Mouse (Mus musculus) midbrain, embryonic 15.5 days (tissue): ENCODE measurements at regions not wholly inside any gene's neighbourhood (a gene's known extent, or its start where the extent isn't known, plus 50 kb on each side); places are given as distances from the start of the nearest gene placed in this dataset.

Source experiments
- ATAC-seq: fragments of 200-750 bp; cut with Nextera tagmentation; replicated peaks from 2 replicates; pipeline ENCODE4 v1.8.0; 2017; ENCODE audit warnings: moderate TSS enrichment
- H3K27ac ChIP-seq: fragments of 300-500 bp; sonication (generic); 2 replicates; pipeline ENCODE4 v1.5.1; 2015; ENCODE audit warnings: mild to moderate bottlenecking, inconsistent platforms
- H3K27me3 ChIP-seq: fragments of 300-500 bp; sonication (generic); replicated peaks from 2 replicates; pipeline ENCODE4 v1.6.1; 2015; ENCODE audit warnings: inconsistent platforms
- H3K36me3 ChIP-seq: fragments of 300-500 bp; sonication (generic); replicated peaks from 2 replicates; pipeline ENCODE4 v1.6.1; 2015; ENCODE audit warnings: inconsistent platforms
- H3K4me1 ChIP-seq: fragments of 300-500 bp; sonication (generic); 2 replicates; pipeline ENCODE4 v1.6.1; 2015; ENCODE audit warnings: inconsistent platforms
- H3K4me2 ChIP-seq: fragments of 300-500 bp; sonication (generic); 2 replicates; pipeline ENCODE4 v1.6.1; 2015; ENCODE audit warnings: inconsistent platforms, mild to moderate bottlenecking, moderate library complexity
- H3K4me3 ChIP-seq: fragments of 300-500 bp; sonication (generic); 2 replicates; pipeline ENCODE4 v1.5.1; 2015; ENCODE audit warnings: mild to moderate bottlenecking, inconsistent platforms
- H3K9ac ChIP-seq: fragments of 300-500 bp; sonication (generic); 2 replicates; pipeline ENCODE4 v1.6.1; 2015; ENCODE audit warnings: mild to moderate bottlenecking, inconsistent platforms
- H3K9me3 ChIP-seq: fragments of 300-500 bp; sonication (generic); 2 replicates; pipeline ENCODE4 v1.6.1; 2016; ENCODE audit warnings: inconsistent platforms
- WGBS: fragments of 180-500 bp; shearing (Covaris S2); methylation state at CpG from one replicate; pipeline ENCODE4 v1.1.7; 2015; ENCODE audit warnings: mixed read lengths; 5-methylcytosine and 5-hydroxymethylcytosine counted together

DNA sequence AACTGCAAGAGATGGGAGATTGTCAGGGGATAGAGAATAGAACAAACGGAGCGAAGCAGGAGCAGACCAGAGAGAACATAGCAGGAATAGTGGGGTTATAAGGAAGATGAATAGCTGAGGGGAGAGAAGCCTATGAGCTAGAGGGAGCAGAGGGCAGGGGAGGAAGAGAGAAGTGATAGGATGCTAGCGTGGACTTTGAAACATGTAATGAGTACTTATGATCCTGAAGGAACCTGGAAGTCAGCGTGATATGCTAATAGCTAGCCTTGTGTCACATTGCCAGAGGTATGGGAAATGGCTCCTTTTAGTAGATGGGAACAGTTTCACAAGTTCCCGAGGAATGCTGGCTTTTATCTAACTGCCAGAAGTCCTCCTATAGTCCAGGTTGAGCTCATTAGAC, 51.8 kb downstream of the Calml3 start:
- H3K36me3 ChIP-seq = no peaks in the 10 kb centered on the region
- H3K27me3 ChIP-seq = no peaks in the 10 kb centered on the region
- no peak overlapping the region for H3K4me2 ChIP-seq
- ATAC-seq = no peak
- no peak overlapping the region for H3K27ac ChIP-seq
- H3K4me1 ChIP-seq = no peaks in the 10 kb centered on the region
- no peak overlapping the region for H3K9ac ChIP-seq
- H3K9me3 ChIP-seq = no peaks in the 10 kb centered on the region
- no peak overlapping the region for H3K4me3 ChIP-seq
- 88% methylated on average over 5 of the region's 5 CpGs for WGBS

DNA sequence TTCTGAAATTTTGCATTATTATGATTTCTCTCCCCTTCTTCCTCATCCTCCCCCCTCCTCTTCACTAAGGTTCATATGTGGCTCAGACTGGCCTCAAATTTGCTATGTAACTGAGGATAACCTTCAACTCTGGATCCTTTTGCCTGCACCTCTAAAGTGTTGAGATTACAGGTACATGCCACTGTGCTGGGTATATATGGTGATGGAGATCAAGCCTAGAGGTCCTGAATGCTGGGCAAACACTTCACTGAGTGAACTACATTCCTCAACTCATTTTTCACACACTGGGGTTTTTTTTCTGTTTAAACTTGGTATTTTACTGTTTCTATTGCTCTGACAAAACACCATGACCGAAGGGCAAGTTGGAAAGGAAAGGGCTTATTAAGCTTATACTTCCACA, 52.9 kb downstream of the Calml3 start:
- 0 out of 2 replicates have a peak, but pooled peaks cover 6% of the 10 kb centered on the region for H3K4me1 ChIP-seq
- H3K27ac ChIP-seq = no peak overlapping the region
- ATAC-seq = no peak
- H3K36me3 ChIP-seq = no peaks in the 10 kb centered on the region
- H3K4me2 ChIP-seq = no peak overlapping the region
- H3K4me3 ChIP-seq = no peak overlapping the region
- no peak overlapping the region for H3K9ac ChIP-seq
- WGBS = 79% methylated on average over 1 of the region's 1 CpGs
- H3K27me3 ChIP-seq = no peaks in the 10 kb centered on the region
- no peaks in the 10 kb centered on the region for H3K9me3 ChIP-seq

DNA sequence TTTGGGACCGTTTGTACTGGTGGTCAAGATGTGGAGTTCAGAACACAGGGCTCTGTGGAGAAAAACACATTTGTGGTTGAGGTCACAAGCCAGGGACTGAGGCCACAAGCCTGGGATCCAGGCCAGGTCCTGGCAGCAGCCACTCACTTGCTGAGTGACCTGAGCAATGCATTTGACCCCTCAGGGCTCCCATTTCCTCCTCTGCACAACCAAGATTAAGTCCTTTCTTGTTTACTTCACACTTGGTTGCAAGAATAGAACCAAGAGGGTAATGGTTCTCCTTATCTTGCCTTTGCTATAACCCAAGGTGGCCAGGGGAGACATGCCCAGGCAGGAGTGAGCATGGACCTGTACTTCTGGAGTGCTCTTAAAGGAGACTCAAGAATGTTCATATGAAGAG, 53.4 kb downstream of the Calml3 start:
- 81% methylated on average over 1 of the region's 1 CpGs for WGBS
- no peak overlapping the region for H3K27ac ChIP-seq
- no peak overlapping the region for H3K4me3 ChIP-seq
- H3K4me2 ChIP-seq = no peak overlapping the region
- 0 out of 2 replicates have a peak, but pooled peaks cover 6% of the 10 kb centered on the region for H3K4me1 ChIP-seq
- H3K36me3 ChIP-seq = no peaks in the 10 kb centered on the region
- H3K9ac ChIP-seq = no peak overlapping the region
- no peaks in the 10 kb centered on the region for H3K9me3 ChIP-seq
- H3K27me3 ChIP-seq = no peaks in the 10 kb centered on the region
- ATAC-seq = no peak

DNA sequence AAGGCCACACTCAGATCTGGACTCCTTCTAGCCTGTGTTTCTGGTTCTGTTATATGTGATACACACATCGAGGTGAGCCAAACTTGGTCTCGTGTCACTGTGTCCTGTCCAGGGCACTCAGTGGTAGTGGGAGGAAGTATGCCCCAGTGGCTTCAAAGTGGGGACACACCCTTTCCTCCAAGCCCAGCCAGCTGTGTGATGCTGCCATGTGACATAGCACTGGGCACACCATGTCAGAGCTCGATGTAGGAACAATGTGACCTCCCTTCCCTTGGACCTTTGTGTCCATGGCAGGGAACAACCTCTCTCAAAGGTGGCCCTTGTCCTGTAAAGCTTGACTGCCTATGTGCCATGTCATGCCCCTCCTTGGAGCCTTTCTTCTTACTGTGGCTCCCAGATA, 54.5 kb downstream of the Calml3 start:
- Histone ChIP-seq H3K36me3 (no peaks in the 10 kb centered on the region), H3K9me3 (no peaks in the 10 kb centered on the region), H3K9ac (no peak overlapping the region), H3K4me2 (no peak overlapping the region), H3K4me1 (0 out of 2 replicates have a peak, but pooled peaks cover 6% of the 10 kb centered on the region), H3K4me3 (no peak overlapping the region), H3K27me3 (no peaks in the 10 kb centered on the region), H3K27ac (no peak overlapping the region)
- no peak for ATAC-seq
- WGBS = 89% methylated on average over 3 of the region's 3 CpGs

DNA sequence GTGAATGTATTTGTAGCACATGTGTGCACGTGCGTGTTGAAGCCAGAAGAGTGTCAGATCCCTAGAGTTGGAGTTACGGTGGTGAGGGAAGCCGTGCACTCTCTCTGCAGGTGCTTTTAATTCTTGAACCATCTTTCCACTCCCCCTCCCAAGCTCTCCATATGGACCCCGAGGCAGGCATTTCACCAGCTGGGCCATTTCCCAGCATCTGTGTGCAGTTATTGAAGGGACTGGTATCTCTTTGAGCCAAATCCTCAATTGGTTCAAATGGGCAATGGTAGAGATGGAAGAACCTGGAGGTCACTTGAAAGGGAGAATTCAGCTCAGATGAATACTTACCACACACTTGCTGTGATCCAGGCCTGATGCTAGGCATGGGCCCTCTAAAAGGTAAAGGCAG, 55.3 kb downstream of the Calml3 start:
- H3K27ac ChIP-seq = no peak overlapping the region
- H3K9ac ChIP-seq = no peak overlapping the region
- no peaks in the 10 kb centered on the region for H3K27me3 ChIP-seq
- H3K9me3 ChIP-seq = no peaks in the 10 kb centered on the region
- H3K4me2 ChIP-seq = no peak overlapping the region
- ATAC-seq = no peak
- WGBS = 87% methylated on average over 5 of the region's 5 CpGs
- H3K36me3 ChIP-seq = no peaks in the 10 kb centered on the region
- H3K4me1 ChIP-seq = 0 out of 2 replicates have a peak, but pooled peaks cover 6% of the 10 kb centered on the region
- H3K4me3 ChIP-seq = no peak overlapping the region

DNA sequence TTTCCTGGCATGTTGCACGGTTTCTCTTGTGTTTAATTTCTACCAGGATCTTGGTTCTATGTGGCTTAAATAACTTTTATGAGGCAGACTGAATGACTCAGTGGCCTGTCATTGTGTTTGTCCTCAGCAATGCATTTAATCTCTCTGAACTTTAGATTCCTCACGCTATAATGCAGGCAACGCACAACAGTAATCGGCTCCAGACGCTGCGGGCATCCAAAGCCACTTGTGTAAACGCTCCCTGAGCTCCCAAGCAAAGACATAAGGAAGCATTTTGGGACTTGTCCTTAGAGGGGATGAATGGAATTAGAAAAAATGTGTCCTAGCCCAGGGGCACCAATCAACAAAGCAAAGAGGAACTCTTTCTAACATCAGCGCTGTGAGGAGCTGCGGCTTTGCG, 57.6 kb downstream of the Calml3 start:
- no peaks in the 10 kb centered on the region for H3K9me3 ChIP-seq
- no peak for ATAC-seq
- H3K4me1 ChIP-seq = peaks cover 14% of the 10 kb centered on the region
- no peak overlapping the region for H3K4me2 ChIP-seq
- no peak overlapping the region for H3K4me3 ChIP-seq
- WGBS = 32% methylated on average over 10 of the region's 10 CpGs
- H3K27me3 ChIP-seq = no peaks in the 10 kb centered on the region
- H3K36me3 ChIP-seq = no peaks in the 10 kb centered on the region
- no peak overlapping the region for H3K9ac ChIP-seq
- no peak overlapping the region for H3K27ac ChIP-seq

DNA sequence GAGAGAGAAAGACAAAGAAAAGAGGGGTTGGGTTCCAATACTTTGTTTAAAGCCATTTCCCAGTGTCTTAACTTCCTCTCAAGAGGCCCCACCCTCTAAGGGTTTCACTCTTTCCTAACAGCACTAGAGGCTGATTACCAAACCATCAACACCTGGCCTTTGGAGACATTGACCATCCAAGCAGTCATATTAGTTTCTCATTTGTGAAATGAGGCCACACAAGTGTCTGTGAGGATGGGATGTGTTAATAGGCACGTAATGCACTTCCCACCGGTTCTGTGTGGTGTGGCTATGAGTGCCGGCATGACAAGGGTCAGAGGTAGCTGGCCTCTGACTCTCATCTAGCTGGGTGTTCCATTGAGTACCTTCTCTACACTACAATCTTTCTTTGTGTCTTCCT, 59.2 kb downstream of the Calml3 start:
- Histone ChIP-seq H3K9ac (no peak overlapping the region), H3K27ac (no peak overlapping the region), H3K4me1 (peaks cover 14% of the 10 kb centered on the region), H3K27me3 (no peaks in the 10 kb centered on the region), H3K9me3 (no peaks in the 10 kb centered on the region), H3K4me2 (no peak overlapping the region), H3K36me3 (no peaks in the 10 kb centered on the region), H3K4me3 (no peak overlapping the region)
- no peak for ATAC-seq
- WGBS = 82% methylated on average over 3 of the region's 3 CpGs

DNA sequence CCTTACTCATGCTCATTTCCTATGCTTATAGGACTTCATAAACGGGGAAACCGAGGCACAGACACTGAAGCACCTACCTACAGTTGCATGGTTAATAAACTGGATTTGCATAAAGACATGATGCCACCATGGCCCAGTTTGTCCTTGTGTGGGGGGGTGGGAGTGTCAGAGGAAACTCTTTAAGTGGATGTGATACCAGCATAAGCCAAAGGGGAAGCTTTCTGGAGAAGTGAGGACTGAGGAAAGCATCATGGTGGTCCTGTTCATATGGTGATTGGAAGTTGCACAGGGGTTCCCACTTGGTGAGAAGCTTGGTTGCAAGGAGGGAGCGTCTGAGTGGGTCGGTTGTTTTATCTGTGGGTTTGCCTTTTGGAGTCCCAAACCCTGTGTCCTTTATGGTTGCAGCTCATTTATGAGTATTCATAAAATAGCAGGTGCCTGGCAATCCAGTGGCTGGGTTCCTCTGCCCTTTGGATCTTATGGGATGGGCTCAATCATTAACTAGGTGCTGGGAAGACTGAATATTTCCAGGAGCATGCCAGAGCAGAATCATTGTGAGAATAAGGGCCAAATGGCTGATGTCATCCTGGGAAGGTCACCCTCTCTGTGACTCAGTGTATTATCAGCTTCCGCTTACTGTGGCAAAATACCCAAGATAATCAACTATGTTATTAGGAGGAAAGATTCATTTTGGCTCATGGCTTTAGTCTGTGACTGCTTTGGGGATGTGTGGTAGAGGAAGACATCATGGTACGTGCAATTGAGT, 60.2 kb downstream of the Calml3 start:
- H3K4me2 ChIP-seq = no peak overlapping the region
- no peaks in the 10 kb centered on the region for H3K9me3 ChIP-seq
- no peaks in the 10 kb centered on the region for H3K27me3 ChIP-seq
- no peak overlapping the region for H3K27ac ChIP-seq
- WGBS = 97% methylated on average over 6 of the region's 6 CpGs
- no peak overlapping the region for H3K4me3 ChIP-seq
- H3K36me3 ChIP-seq = no peaks in the 10 kb centered on the region
- ATAC-seq = no peak
- peaks cover 14% of the 10 kb centered on the region for H3K4me1 ChIP-seq
- H3K9ac ChIP-seq = no peak overlapping the region

DNA sequence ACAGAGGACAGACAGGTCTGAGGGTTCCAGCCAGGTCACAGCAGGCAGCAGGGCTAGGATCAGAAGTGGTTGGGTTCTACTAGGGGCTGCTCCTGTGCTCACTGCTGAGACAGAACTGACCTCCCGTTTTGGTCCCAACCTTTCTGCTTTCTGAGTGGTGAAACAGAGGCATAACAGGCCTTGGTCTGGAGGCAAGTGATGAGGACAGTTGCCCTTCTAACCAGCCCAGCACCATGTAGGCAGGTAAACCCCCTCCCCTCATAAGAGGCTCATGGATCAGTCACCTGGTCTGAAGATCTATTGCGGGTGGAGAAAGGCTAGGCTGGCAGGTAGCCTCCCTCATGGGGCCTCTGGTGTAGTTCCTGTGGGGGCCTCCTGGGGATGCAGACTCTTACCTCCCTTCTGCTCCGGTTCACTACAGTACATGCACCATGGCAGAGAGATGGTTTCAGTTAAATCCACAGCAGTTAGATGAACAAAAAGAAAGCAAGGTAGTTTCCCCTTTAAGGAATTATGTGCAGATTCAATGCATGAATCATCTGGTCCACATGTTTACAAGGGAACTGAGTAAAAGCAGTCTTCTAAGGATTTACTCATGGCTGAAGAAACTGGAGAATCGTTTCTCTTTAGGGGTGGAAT, 61.2 kb downstream of the Calml3 start:
- H3K4me3 ChIP-seq = no peak overlapping the region
- no peak overlapping the region for H3K4me2 ChIP-seq
- H3K9ac ChIP-seq = no peak overlapping the region
- H3K9me3 ChIP-seq = no peaks in the 10 kb centered on the region
- H3K4me1 ChIP-seq = peaks cover 14% of the 10 kb centered on the region
- H3K36me3 ChIP-seq = no peaks in the 10 kb centered on the region
- WGBS = 55% methylated on average over 4 of the region's 4 CpGs
- ATAC-seq = peak; percentile 79
- peak overlapping the region; percentile 54 for H3K27ac ChIP-seq
- no peaks in the 10 kb centered on the region for H3K27me3 ChIP-seq

DNA sequence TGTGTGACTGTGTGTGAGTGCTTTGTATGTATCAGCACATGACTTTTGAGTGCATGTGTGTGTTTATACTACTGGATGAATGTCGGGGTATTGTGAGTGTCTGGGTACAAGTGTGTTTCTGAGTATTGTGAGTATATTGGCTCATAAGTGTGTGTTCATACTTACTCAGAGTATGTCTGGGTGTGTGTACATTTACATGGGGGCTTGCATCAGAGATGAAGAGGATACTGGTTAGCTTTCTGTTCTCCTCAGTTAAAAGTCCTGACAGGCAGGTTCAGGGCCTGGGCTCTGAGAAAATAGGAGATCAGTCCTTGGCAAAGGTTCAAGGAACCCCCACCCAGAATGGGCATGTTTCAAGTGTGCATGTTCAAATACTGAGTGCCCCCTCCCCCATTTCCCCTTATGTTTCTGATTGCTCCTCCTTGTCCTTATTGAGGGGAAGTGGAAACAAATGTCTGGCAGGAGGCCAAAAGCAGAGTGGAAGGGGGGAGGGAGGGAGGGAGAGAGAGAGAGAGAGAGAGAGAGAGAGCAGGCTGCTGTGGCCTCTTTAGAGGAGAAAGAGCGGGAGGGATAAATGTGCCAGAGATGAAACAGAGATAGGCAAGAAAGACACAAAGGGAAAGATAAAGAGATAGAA, 61.9 kb downstream of the Calml3 start:
- Histone ChIP-seq H3K27ac (peak overlapping the region; percentile 54), H3K9me3 (no peaks in the 10 kb centered on the region), H3K4me3 (no peak overlapping the region), H3K36me3 (no peaks in the 10 kb centered on the region), H3K27me3 (no peaks in the 10 kb centered on the region), H3K4me1 (peaks cover 14% of the 10 kb centered on the region), H3K9ac (no peak overlapping the region), H3K4me2 (no peak overlapping the region)
- 54% methylated on average over 2 of the region's 2 CpGs for WGBS
- peak; percentile 72 for ATAC-seq

DNA sequence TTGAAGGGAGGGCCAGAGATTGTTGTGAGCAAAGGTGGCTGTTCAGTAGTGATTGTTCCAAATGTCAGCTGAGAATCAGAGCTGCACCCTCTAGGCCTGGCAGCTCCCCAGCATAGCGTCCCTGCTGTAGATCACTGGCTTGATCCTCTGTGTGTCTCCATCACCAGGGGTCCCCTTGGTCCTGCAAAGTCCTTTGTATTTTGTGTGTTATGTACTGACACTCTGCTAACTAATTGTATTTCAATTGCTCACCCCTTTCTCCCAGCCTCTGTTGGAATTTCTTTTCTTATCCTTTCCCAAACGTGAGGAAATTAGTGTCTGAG, 73.5 kb downstream of the Calml3 start:
- H3K27ac ChIP-seq = no peak overlapping the region
- H3K4me2 ChIP-seq = no peak overlapping the region
- H3K9me3 ChIP-seq = no peaks in the 10 kb centered on the region
- H3K9ac ChIP-seq = no peak overlapping the region
- peak; percentile 80 for ATAC-seq
- no peak overlapping the region for H3K4me3 ChIP-seq
- WGBS = 3% methylated on average over 2 of the region's 2 CpGs
- no peaks in the 10 kb centered on the region for H3K27me3 ChIP-seq
- H3K4me1 ChIP-seq = no peaks in the 10 kb centered on the region
- H3K36me3 ChIP-seq = no peaks in the 10 kb centered on the region

DNA sequence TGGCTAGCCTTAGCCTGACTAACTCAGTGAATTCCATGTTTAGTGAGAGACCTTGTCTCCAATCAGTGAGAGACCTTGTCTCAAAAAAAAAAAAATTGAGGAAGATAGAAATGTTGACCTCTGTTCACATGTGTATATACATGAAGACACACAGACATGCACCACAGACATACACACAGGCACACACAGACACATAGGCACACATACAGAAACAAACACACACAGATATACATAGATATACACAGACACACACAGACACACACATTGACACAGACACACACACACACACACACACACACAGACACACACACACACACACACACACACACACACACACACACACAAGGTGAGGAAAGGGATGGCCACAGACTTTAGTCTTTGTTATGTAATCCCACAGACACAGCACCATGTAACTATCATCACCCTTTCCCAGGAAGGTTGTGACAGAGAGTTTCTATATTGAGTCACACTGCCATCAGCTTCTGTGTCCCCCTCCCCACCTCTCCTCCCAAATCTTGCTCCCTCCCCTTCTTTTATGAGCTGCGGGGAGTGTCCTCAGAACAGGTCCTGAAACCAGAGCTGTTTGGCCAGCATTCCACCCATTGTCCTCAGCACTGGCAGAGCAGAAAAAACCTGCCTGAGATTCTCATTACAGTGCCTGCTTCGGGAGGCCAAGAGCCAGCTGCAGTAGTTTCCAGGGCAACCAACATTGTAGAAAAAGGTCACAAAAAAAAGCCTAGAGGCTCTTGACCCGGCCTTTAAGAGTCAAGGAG, 74.0 kb downstream of the Calml3 start:
- no peak overlapping the region for H3K4me2 ChIP-seq
- H3K27ac ChIP-seq = no peak overlapping the region
- H3K4me3 ChIP-seq = no peak overlapping the region
- no peak overlapping the region for H3K9ac ChIP-seq
- H3K36me3 ChIP-seq = no peaks in the 10 kb centered on the region
- H3K4me1 ChIP-seq = no peaks in the 10 kb centered on the region
- whole genome bisulfite sequencing = 0% methylated on average over 3 of the region's 3 CpGs
- no peaks in the 10 kb centered on the region for H3K27me3 ChIP-seq
- no peaks in the 10 kb centered on the region for H3K9me3 ChIP-seq
- ATAC-seq = peak; percentile 86
